Mouse (Mus musculus): ENCODE results near the gene Sema4c. TPM values are rescaled to one million over a fixed set of nuclear protein-coding genes. Genes with fewer than 3 reads are reported as not detected.
A peak's percentile ranks its signal among the peaks of the same experiment; 100 is the strongest.

Gene Sema4c
- polyA plus RNA-seq, 1 experiment: 14.6 TPM

GRCm38 (mm10) chr1:36570320-36570719 lies 12.2 kb upstream of the Sema4c start:
- H3K4me3 ChIP-seq (ENCODE audit: control insufficient read depth, low read depth, low read length): no peak overlapping the region
- TF ChIP-seq CTCF (IDR thresholded peaks at IDR 0.05; ENCODE audit: control insufficient read depth, insufficient read depth, insufficient replicate concordance, low read depth, low read length): no peak
- TF ChIP-seq POLR2A (IDR thresholded peaks at IDR 0.05; ENCODE audit: control insufficient read depth, low read depth, low read length): no peak
- 0 out of 2 replicates have a peak overlapping the region, but pooled peaks have one; percentile 10 for H3K27ac ChIP-seq (ENCODE audit: control insufficient read depth, insufficient read depth, low read depth, low read length)
- H3K27me3 ChIP-seq (ENCODE audit: control insufficient read depth, insufficient read depth, low read length): no peaks in the 10 kb centered on the region
- H3K36me3 ChIP-seq (ENCODE audit: control insufficient read depth, insufficient read depth, low read length): no peaks in the 10 kb centered on the region
- peaks cover 4% of the 10 kb centered on the region for H3K4me1 ChIP-seq (ENCODE audit: control insufficient read depth, insufficient read depth, low read length)

- Histone ChIP-seq H3K27me3 (ENCODE audit: control insufficient read depth, insufficient read depth, low read length) (no peaks in the 10 kb centered on the region), H3K27ac (ENCODE audit: control insufficient read depth, insufficient read depth, low read depth, low read length) (peak overlapping the region; percentile 37; the same call in 1 of the 2 replicates), H3K4me3 (ENCODE audit: control insufficient read depth, low read depth, low read length) (no peak overlapping the region), H3K36me3 (ENCODE audit: control insufficient read depth, insufficient read depth, low read length) (no peaks in the 10 kb centered on the region), H3K4me1 (ENCODE audit: control insufficient read depth, insufficient read depth, low read length) (peaks cover 4% of the 10 kb centered on the region)
- TF ChIP-seq CTCF (IDR thresholded peaks at IDR 0.05; ENCODE audit: control insufficient read depth, insufficient read depth, insufficient replicate concordance, low read depth, low read length): no peak
- no peak for TF ChIP-seq POLR2A (IDR thresholded peaks at IDR 0.05; ENCODE audit: control insufficient read depth, low read depth, low read length)
Measured at GRCm38 (mm10) chr1:36569694-36570276, 11.6 kb upstream of the Sema4c start.

GRCm38 (mm10) chr1:36568776-36569175 lies 10.6 kb upstream of the Sema4c start:
- TF ChIP-seq CTCF (IDR thresholded peaks at IDR 0.05; ENCODE audit: control insufficient read depth, insufficient read depth, insufficient replicate concordance, low read depth, low read length) (no peak), POLR2A (IDR thresholded peaks at IDR 0.05; ENCODE audit: control insufficient read depth, low read depth, low read length) (no peak)
- Histone ChIP-seq H3K4me3 (ENCODE audit: control insufficient read depth, low read depth, low read length) (no peak overlapping the region), H3K36me3 (ENCODE audit: control insufficient read depth, insufficient read depth, low read length) (no peaks in the 10 kb centered on the region), H3K27me3 (ENCODE audit: control insufficient read depth, insufficient read depth, low read length) (no peaks in the 10 kb centered on the region), H3K27ac (ENCODE audit: control insufficient read depth, insufficient read depth, low read depth, low read length) (0 out of 2 replicates have a peak overlapping the region, but pooled peaks have one; percentile 18), H3K4me1 (ENCODE audit: control insufficient read depth, insufficient read depth, low read length) (peaks cover 4% of the 10 kb centered on the region)

DNA sequence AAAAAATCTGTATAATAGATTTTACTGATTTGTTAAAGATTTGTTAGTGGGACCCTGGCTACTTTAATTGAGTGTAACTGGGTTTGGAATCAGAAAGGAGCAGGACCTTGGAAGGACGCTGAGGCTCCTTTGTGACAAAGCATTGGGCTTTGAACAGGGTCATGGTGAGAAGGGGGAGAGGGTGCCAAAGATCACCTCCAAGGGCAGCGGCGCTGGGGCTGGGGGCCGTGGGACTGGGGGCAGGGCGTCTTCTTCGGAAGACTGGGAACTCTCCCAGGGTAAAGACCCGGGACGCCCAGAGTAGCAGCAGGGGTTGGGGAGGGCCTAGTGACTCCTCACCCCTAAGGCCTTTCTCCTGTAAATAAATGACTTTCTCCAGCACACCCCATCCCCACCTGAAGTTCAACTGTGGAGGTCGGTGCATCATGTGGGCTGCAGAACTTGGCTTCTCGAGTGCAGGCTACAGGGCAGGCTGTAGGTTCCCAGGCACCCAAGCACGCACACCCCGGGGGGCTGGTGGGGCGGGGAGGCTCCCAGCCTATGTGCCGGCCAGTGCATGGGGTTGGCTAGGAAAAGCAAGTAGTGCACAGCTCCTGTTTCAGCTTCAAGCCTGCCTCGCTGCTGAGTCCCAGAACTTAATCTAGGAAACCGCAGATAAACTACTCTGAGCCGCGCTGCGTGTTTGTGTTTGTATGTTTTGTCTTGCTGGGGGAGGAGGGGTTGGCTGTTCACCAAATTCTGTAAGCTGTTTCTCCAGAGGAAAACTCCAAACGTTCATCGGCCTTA lies 9.9 kb upstream of the Sema4c start:
- Histone ChIP-seq H3K36me3 (ENCODE audit: control insufficient read depth, insufficient read depth, low read length) (no peaks in the 10 kb centered on the region), H3K27ac (ENCODE audit: control insufficient read depth, insufficient read depth, low read depth, low read length) (no peak overlapping the region), H3K27me3 (ENCODE audit: control insufficient read depth, insufficient read depth, low read length) (no peaks in the 10 kb centered on the region), H3K4me1 (ENCODE audit: control insufficient read depth, insufficient read depth, low read length) (peaks cover 4% of the 10 kb centered on the region), H3K4me3 (ENCODE audit: control insufficient read depth, low read depth, low read length) (no peak overlapping the region)
- TF ChIP-seq CTCF (IDR thresholded peaks at IDR 0.05; ENCODE audit: control insufficient read depth, insufficient read depth, insufficient replicate concordance, low read depth, low read length): no peak
- no peak for TF ChIP-seq POLR2A (IDR thresholded peaks at IDR 0.05; ENCODE audit: control insufficient read depth, low read depth, low read length)

GRCm38 (mm10) chr1:36566425-36566824 lies 8.3 kb upstream of the Sema4c start:
- Histone ChIP-seq H3K36me3 (ENCODE audit: control insufficient read depth, insufficient read depth, low read length) (no peaks in the 10 kb centered on the region), H3K4me3 (ENCODE audit: control insufficient read depth, low read depth, low read length) (no peak overlapping the region), H3K27ac (ENCODE audit: control insufficient read depth, insufficient read depth, low read depth, low read length) (no peak overlapping the region), H3K27me3 (ENCODE audit: control insufficient read depth, insufficient read depth, low read length) (no peaks in the 10 kb centered on the region), H3K4me1 (ENCODE audit: control insufficient read depth, insufficient read depth, low read length) (peaks cover 2% of the 10 kb centered on the region)
- TF ChIP-seq CTCF (IDR thresholded peaks at IDR 0.05; ENCODE audit: control insufficient read depth, insufficient read depth, insufficient replicate concordance, low read depth, low read length): no peak
- TF ChIP-seq POLR2A (IDR thresholded peaks at IDR 0.05; ENCODE audit: control insufficient read depth, low read depth, low read length): no peak

DNA sequence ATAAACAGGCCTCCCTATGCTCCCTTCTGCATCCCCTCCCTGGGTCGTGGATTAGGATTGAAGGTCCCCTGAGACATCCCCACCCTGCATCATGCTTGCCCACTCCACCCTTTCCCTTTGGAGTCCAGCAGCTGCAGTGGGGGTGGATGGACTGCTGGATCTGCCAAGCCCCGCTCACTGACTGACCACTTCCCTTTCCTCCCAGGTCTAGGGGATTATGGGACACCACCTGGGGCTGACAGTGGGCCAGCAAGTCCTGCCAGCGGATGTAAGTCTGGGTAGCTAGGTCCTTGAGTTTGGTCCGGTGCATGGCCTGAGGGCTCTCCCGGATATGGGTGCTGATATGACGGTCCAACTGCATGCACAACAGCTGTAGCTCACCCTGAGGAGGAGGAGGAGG lies 6.0 kb upstream of the Sema4c start:
- Histone ChIP-seq H3K27ac (ENCODE audit: control insufficient read depth, insufficient read depth, low read depth, low read length) (no peak overlapping the region), H3K4me1 (ENCODE audit: control insufficient read depth, insufficient read depth, low read length) (peaks cover 4% of the 10 kb centered on the region), H3K27me3 (ENCODE audit: control insufficient read depth, insufficient read depth, low read length) (no peaks in the 10 kb centered on the region), H3K36me3 (ENCODE audit: control insufficient read depth, insufficient read depth, low read length) (no peaks in the 10 kb centered on the region; the same call in 1 of the 2 replicates), H3K4me3 (ENCODE audit: control insufficient read depth, low read depth, low read length) (no peak overlapping the region)
- TF ChIP-seq CTCF (IDR thresholded peaks at IDR 0.05; ENCODE audit: control insufficient read depth, insufficient read depth, insufficient replicate concordance, low read depth, low read length) (no peak), POLR2A (IDR thresholded peaks at IDR 0.05; ENCODE audit: control insufficient read depth, low read depth, low read length) (no peak)

DNA sequence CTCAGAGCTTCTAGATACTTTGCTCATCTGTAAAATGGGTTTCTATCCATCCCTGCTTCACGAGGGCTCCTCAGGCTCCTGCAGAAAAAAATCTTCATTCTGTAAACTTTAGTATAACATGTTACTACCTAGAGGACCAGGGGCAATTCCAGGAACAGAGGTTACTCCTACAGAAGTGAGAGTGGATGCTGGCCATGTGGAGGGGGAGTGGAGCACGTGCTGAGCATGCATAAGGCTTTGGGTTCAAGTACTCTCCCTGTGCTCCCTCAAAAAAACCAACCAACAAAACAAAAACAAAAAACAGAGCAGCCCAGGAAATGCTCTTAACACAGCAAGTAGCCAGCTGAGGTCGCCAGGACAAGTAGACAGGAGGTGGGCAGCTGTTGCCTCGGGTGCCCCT lies 5.5 kb upstream of the Sema4c start:
- Histone ChIP-seq H3K27me3 (ENCODE audit: control insufficient read depth, insufficient read depth, low read length) (no peaks in the 10 kb centered on the region), H3K27ac (ENCODE audit: control insufficient read depth, insufficient read depth, low read depth, low read length) (no peak overlapping the region), H3K4me3 (ENCODE audit: control insufficient read depth, low read depth, low read length) (no peak overlapping the region), H3K36me3 (ENCODE audit: control insufficient read depth, insufficient read depth, low read length) (no peaks in the 10 kb centered on the region; the same call in 1 of the 2 replicates), H3K4me1 (ENCODE audit: control insufficient read depth, insufficient read depth, low read length) (peaks cover 8% of the 10 kb centered on the region)
- no peak for TF ChIP-seq CTCF (IDR thresholded peaks at IDR 0.05; ENCODE audit: control insufficient read depth, insufficient read depth, insufficient replicate concordance, low read depth, low read length)

All from testis, adult 2 months (tissue).